Mouse (Mus musculus): ENCODE results near the gene 2310022B05Rik.

DNA sequence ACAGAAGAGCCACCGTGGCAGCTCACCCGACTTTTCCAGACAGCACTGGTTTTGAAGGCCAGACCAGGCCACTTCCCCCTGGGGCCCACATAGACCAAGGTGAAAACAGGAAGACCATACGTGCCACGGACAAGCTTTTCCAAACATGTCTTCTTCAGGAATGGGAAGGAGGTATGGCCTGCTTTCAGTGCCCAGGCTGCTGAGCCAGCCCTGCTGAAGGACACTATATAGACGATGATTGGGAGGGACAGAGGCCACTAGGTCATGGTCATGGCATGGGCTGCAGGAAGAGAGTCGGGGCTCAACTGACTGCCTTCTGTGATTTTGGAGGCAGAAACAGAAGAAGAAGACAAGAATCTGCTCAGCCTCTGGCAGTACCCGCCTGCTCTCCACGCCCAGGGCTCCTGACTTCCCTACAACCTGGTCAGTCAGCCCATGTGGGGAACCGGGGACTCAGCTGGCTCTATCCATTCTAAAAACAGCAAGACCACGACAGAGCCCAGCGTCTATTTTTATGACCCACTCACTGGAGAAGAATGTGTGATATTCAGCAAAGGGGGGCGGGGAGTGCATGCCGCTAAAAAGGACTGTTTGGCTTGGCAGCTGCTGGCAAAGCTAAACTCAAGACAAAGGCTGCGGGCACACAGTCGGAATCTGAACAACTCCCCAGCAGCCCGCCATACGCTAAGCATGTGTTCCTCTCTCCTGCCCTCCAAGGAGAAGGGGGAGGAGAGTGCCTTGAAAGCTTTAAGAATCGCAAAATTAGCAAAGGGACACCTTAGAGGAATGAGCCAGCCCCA is 19.4 kb downstream of the 2310022B05Rik start:
- TF ChIP-seq POLR2A (IDR thresholded peaks at IDR 0.05; ENCODE audit: insufficient read depth, low read depth, low read length) (peak; percentile 55), CTCF (IDR thresholded peaks at IDR 0.05) (no peak), EP300 (IDR thresholded peaks at IDR 0.05; ENCODE audit: insufficient read depth, low read depth, low read length) (0 out of 2 replicates have a peak, but pooled peaks have one; percentile 40)
